In genomic region chr2:106355984-106356547, GRCm38 (mm10) we compare ENCODE assay signal across 8 mouse cellular contexts.
DNase-seq lines count a peak whose midpoint lies in the region; ATAC-seq and TF ChIP-seq lines count a peak whose summit lies in the region.

No protein-coding gene starts in this region.

- intact Hi-C loops in gastrocnemius, adult 2 months (cut with DNase I), result loop anchor here (2.0 kb wide), 1 partner anchor 601 kb away; no protein-coding TSS in a partner anchor

- H3K9me3 ChIP-seq in limb, embryonic 10.5 days (replicated peaks), result no peaks in the 10 kb centered on the region
- H3K9me3 ChIP-seq in midbrain, embryonic 15.5 days, result no peaks in the 10 kb centered on the region

- 54% methylated on average over 5 of the region's 5 CpGs for WGBS in limb, embryonic 10.5 days
- 45% methylated on average over 5 of the region's 5 CpGs for WGBS in midbrain, embryonic 15.5 days

- TF ChIP-seq CTCF in gastrocnemius, adult 2 months (IDR thresholded peaks at IDR 0.05), result peak; percentile 60

- no peaks in the 10 kb centered on the region for H3K27me3 ChIP-seq in limb, embryonic 10.5 days (ENCODE audit: low read depth, poor library complexity, severe bottlenecking)
- no peaks in the 10 kb centered on the region for H3K27me3 ChIP-seq in midbrain, embryonic 15.5 days (replicated peaks)

- ATAC-seq in common myeloid progenitor, adult 5-6 weeks (replicated peaks; ENCODE audit: low read depth, poor library complexity, severe bottlenecking), result peak; percentile 83
- peak; percentile 95 for ATAC-seq in midbrain, embryonic 15.5 days (replicated peaks)

- no peak overlapping the region for H3K9ac ChIP-seq in midbrain, embryonic 15.5 days

- H3K4me1 ChIP-seq in limb, embryonic 10.5 days, result peaks cover 13% of the 10 kb centered on the region; the same call in 1 of the 2 replicates
- H3K4me1 ChIP-seq in midbrain, embryonic 15.5 days, result peaks cover 4% of the 10 kb centered on the region

- H3K27ac ChIP-seq in gastrocnemius, adult 2 months, result no peak overlapping the region
- H3K27ac ChIP-seq in limb, embryonic 10.5 days, result no peak overlapping the region
- H3K27ac ChIP-seq in midbrain, embryonic 15.5 days, result no peak overlapping the region

- no peaks in the 10 kb centered on the region for H3K36me3 ChIP-seq in limb, embryonic 10.5 days
- H3K36me3 ChIP-seq in midbrain, embryonic 15.5 days (replicated peaks), result no peaks in the 10 kb centered on the region

- no peak for DNase-seq in gastrocnemius, adult 2 months
- no peak for DNase-seq in gastrocnemius, postnatal 4 days (ENCODE audit: low spot score in 2 of 2)
- peak; percentile 16 to 48 for DNase-seq in heart, adult 18-20 months
- DNase-seq in kidney, adult 8-10 months, result peak; percentile 40 to 67
- peak; percentile 66 for DNase-seq in limb, embryonic 10.5 days (ENCODE audit: low spot score)
- DNase-seq in yolk sac, embryonic 10.5 days (ENCODE audit: low spot score), result peak; percentile 26

- H3K4me2 ChIP-seq in midbrain, embryonic 15.5 days, result no peak overlapping the region

- no peak overlapping the region for H3K4me3 ChIP-seq in gastrocnemius, adult 2 months
- H3K4me3 ChIP-seq in limb, embryonic 10.5 days, result no peak overlapping the region
- H3K4me3 ChIP-seq in midbrain, embryonic 15.5 days, result no peak overlapping the region

Comparison
In these comparisons a context has a peak if more than half of its experiments do, and no peak if none do; other contexts are left out.
1. DNase-seq: peak in heart, adult 18-20 months (2 of 2), kidney, adult 8-10 months (2 of 2), limb, embryonic 10.5 days (single experiment) and yolk sac, embryonic 10.5 days (single experiment); none in gastrocnemius, adult 2 months (single experiment) and gastrocnemius, postnatal 4 days (0 of 2).